Mouse (Mus musculus) kidney, adult 2 months (tissue): ENCODE results near the gene 9430097D07Rik.

ENCODE experiments used
- CTCF ChIP-seq: fragments of 200-500 bp; conservative IDR thresholded peaks from 2 replicates; pipeline ENCODE4 v1.5.1; 2011; ENCODE audit warnings: low read depth, mild to moderate bottlenecking, control low read depth, low read length, moderate library complexity, mixed read lengths; ENCODE audit not compliant: insufficient read depth, insufficient read length
- POLR2A ChIP-seq: fragments of 200-500 bp; IDR thresholded peaks from one replicate; pipeline ENCODE4 v1.6.1; 2011; ENCODE audit warnings: low read depth, low read length, control low read depth

DNA sequence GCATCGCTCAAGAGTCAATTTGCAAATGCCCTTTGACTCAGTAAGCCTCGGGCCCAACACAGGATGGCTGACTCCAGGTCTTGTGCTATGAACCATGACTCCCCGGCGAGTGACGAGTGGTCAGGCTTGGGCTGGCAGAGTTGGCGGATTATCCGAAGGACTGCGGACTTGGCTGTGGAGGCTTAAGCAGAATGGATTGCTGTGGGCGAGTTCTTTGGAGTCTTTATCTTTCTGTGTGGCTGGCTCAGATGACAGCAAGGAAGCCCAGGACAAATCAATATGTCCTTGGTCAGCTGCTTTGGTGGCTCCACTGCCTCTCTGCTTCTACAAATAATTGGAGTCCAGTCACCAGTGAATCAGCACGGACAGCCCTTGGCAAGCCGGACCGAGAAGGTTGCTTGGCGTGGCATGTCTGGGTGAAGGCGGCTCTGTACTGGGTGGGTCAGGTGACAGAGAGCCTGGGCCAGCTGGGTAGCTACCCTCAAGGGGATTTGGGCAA, 48.0 kb downstream of the 9430097D07Rik start:
- TF ChIP-seq POLR2A (peak; percentile 46), CTCF (no peak)
